Mouse (Mus musculus) frontal cortex, adult (tissue): ENCODE results near the gene Card6.
A peak's percentile ranks its signal among the peaks of the same experiment; 100 is the strongest.

Source experiments
- ATAC-seq: cut with Nextera tagmentation; 2 replicates; pipeline ENCODE4 v1.9.2; 2017; ENCODE audit warnings: mild to moderate bottlenecking, moderate library complexity, mixed read lengths; ENCODE audit not compliant: low TSS enrichment

The Card6 gene

GRCm38 (mm10) chr15:5107686-5108654, at the start of gene Card6:
TSS of gene Card6 (minus strand) at chr15:5108539.
- 0 out of 2 replicates have a peak, but pooled peaks have one; percentile 34 for ATAC-seq

- peak; percentile 78 for ATAC-seq
These were observed 49.0 kb upstream of the Card6 start for GRCm38 (mm10) chr15:5157386-5157785.

DNA sequence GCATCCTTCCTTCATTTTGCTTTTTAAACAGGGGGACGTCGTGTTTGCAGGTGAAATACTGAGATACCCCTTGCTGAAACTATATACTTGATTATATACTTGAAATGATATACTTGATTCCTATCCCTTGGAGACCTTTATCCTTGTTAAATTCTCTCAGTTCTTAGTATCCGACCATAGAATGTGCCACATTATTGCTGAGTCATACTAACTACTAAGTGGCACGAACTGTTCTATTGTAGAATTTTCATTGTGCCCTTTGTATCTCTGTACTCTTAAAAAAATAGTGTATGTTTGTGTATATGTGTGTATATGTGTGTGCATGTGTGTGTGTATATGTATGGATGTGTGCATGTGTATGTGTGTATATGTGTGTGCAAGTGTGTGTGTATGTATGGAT, 48.0 kb upstream of the Card6 start:
- no peak for ATAC-seq

DNA sequence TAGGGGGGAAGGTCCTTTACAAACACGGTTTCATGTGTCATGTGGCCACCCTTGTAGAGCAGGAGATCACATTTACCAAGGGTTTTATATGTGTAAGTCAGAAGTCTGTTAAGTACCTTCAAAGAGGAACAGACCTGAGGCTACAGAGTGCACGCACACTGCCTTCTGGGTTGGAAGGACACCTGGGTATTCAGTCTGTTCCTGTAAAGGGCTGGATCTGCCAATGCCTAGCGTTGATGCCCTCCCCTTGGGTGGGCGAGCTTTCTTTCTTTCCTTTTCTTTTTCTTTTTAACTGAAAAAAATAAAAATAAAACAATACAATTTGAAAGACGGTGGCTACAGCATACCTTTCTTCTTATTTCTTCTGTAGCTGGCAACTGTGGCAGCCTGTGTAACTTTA, 46.8 kb upstream of the Card6 start:
- ATAC-seq: no peak

- no peak for ATAC-seq
These were observed 46.3 kb upstream of the Card6 start for GRCm38 (mm10) chr15:5154621-5155020.

- ATAC-seq: no peak
These were observed 43.8 kb upstream of the Card6 start for GRCm38 (mm10) chr15:5152171-5152570.

DNA sequence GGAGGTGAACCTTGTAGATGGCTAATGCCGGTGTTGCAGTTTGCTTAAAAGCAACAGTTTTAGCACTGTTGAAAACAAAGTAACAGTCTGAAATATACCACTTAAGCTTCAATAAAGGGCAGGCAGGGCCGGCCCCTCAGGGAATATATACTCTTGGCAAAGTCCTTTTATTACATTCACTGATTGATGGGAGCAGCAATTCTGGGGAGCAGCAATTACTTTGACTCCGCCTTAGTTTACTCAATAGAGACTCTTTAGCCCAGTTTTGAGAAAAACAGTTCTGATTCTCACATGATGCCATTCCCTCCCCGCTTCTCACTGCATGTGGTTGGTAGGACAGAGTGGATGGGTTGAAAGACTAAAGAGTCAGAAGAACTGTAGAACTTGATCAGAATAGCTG, 40.8 kb upstream of the Card6 start:
- no peak for ATAC-seq

GRCm38 (mm10) chr15:5145196-5145945, 37.0 kb upstream of the Card6 start:
- ATAC-seq: no peak

- peak; percentile 70 for ATAC-seq
These were observed 35.9 kb upstream of the Card6 start for GRCm38 (mm10) chr15:5144021-5144778.

DNA sequence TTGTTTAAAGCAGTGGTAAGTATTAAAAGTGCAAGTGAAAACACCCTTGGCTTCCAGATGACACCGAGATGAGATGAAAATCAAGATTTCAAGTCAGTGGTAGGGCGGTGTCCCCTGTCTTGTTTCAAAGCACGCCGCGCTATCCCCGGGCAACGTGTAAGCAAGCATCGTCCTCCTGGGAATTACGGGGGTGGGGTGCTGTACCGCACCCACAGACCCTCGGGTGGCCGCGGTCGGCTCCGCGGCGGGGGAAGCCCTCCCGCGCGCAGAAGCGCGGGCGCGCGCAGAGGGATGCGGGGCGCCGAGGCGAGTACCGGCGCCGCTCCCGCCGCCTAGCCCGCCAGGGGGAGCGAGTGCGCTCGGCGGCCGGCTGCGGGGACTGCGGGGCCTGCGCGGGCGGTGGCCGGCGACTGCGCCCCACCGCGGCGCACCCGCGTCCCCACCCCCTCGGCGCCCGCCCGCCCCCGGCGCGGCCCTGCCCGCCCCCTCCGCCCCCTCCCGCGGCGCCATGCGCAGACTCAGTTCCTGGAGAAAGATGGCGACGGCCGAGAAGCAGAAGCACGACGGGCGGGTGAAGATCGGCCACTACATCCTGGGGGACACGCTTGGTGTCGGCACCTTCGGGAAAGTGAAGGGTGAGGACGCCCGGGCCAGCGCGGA, 35.2 kb upstream of the Card6 start, which contains the start of gene Prkaa1:
Gene Prkaa1, plus strand, starts transcription at position 501 of the 660 bp plus-strand sequence.
- peak; percentile 85 for ATAC-seq

GRCm38 (mm10) chr15:5142714-5143113, 34.4 kb upstream of the Card6 start:
- no peak for ATAC-seq

- ATAC-seq: no peak
These were observed 33.7 kb upstream of the Card6 start for GRCm38 (mm10) chr15:5142047-5142446.

- no peak for ATAC-seq
These were observed 32.0 kb upstream of the Card6 start for GRCm38 (mm10) chr15:5140357-5140756.

DNA sequence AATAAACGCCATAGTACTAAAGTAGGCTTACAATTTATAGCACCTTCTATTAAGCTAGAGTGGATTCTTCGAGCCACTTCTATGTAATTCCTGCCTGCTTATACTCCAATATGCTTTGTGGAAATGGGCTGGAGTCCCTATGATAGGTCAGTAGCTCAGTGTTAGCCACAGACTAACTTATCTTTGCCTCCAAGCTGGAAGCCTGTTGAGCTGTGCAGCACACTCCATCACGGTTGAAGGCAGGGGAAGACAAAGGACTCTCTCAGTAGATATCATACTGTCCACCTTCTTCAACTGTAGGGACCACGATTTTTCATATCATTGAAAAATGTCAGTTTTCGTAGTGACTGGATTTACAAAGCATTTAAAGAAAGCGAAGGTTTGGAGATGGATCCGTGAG, 31.5 kb upstream of the Card6 start:
- no peak for ATAC-seq

DNA sequence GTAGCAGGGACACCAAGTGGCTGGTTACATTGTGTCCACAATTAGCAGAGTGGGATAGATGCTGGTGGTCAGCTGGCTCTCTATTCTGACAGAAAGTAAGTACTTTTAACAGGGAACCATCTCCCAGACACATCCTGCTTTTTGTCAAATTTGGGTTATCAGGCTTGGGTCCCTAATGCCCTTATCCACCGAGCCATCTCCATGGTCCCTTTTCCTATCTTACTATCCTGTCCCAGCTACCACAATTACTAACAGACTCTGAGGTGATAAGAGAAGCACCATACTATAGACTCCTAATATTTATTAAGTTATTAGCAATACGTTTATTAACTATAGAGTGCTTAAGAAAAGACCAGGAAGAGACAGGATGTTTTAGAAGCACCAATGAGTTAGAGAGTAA, 31.0 kb upstream of the Card6 start:
- ATAC-seq: no peak

- ATAC-seq: no peak
These were observed 29.9 kb upstream of the Card6 start for GRCm38 (mm10) chr15:5138021-5138856.

DNA sequence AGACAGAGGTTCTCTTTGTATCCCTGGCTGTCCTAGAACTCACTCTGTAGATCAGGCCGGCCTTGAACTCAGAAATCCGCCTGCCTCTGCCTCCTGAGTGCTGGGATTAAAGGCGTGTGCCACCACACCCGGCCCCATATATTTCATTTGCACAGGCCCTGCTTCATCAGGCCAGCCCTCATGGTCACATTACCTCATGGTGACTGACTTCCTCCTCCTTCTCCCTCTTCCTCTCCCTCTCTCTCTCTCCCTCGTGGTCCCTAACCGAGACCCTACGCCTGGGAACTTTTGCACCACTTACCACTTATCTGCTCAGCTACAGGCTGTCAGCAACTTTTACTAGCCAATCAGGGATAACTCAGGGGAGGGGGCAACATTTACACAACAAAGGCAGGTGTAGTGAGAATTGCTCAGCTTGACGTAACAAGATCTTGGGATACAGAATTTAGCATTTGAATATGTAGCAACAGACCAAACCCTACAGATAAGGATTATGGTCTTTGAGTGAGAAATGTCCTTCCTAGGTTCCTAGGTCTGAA, 26.7 kb upstream of the Card6 start:
- no peak for ATAC-seq

DNA sequence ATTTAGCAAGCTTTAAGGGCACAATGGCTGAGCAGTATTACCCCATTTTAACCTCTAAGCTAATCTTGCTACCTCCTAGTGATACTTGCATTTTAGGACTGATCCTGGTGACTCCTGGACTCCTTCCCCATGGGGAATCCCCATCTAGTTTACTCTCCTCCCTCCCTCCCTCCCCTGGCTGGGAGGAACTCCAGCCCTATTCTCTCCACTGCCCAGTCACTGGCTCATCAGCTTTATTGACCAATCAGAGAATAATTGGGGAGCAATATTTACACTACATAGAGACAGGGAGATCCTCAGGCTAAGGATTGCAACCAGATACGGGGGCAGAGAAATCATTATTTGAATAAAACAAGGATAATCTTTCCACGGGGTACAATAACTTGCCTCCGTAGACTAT, 25.8 kb upstream of the Card6 start:
- no peak for ATAC-seq

DNA sequence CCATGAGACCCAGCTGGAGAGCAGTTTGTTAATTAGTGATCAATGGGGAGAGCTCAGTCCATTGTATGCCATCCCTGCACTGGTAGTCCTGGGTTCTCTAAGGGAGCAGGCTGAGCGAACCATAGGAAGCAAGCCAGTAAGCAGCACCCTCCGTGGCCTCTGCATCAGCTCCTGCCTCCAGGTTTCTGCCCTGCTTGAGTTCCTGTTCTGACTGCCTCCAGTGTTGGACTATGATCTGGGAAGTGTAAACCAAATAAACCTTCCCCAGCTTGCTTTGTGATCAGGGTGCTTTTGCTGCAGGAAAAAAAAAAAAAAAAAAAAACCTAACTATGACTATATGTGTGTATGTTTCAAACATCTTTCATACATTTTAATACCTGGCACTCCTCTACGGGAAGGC, 25.0 kb upstream of the Card6 start:
- no peak for ATAC-seq
